Mouse (Mus musculus) layer of hippocampus, adult 9-10 months (tissue): ENCODE results near the gene Iqcn.
A peak's percentile ranks its signal among the peaks of the same experiment; 100 is the strongest.

Experiments used
- DNase-seq: peaks from one replicate; pipeline ENCODE4 v3.0.0; 2022; ENCODE audit warnings: low spot score

Iqcn gene

DNA sequence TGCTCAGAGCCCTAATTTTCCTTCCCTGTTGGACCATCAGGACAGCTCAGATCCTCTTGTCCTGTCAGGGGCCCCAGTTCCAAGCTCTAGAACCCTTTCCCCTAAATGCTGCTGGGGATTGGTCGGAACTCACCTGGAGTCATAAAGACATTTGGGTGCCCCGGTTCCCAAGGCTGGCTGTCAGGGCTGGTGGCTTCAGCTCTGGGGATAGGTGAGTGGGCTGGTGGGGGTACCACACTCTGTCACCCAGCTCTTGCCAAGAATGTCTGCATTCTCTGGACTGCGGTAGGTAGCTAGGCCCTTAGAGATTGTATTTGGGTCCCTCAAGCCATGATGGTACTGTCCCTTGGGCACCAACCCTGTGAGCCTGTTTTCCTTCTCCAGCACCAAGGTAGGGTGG is at the start of gene Iqcn:
Gene Iqcn, plus strand, starts transcription at position 171 of the 400 bp plus-strand sequence.
- DNase-seq, result no peak

DNA sequence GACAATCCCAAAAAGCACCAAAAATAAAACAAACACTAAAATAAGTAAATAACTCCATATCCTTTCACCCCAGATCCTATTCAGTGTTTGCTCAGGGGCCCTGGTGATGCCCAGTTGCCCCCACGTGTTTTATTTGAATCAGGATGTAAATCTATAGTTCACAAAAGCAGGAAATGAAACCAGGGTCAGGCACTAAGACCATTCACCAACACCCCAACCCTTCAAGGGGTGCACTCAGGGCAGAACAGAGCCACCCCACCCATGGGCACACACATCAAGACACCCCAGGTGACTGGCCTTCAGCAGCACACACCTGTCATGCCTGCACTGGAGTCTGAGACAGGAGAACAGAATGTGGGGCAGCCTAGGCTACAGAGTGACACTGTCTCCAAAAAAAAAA is 49.1 kb upstream of the Iqcn start:
- no peak for DNase-seq

DNA sequence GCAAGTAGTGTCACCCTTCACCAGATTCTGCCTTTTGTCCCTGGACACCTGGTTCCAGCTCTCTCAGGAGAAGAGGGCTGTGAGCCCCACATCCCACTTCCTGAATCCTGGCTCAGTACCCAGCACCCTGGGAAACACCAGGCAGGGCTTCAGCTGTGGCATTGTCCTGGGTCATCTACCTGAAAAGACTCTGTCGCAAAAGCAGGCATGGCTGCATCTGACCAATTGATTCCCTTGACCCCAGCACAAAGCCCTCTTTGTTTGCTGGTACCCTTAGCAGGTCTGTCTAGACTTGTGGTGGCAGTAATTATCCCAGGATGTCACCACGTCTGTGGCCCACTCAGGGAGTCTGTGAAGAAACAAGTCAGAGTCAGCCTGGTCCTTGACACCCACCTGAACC is 47.8 kb upstream of the Iqcn start:
- DNase-seq, result no peak

DNA sequence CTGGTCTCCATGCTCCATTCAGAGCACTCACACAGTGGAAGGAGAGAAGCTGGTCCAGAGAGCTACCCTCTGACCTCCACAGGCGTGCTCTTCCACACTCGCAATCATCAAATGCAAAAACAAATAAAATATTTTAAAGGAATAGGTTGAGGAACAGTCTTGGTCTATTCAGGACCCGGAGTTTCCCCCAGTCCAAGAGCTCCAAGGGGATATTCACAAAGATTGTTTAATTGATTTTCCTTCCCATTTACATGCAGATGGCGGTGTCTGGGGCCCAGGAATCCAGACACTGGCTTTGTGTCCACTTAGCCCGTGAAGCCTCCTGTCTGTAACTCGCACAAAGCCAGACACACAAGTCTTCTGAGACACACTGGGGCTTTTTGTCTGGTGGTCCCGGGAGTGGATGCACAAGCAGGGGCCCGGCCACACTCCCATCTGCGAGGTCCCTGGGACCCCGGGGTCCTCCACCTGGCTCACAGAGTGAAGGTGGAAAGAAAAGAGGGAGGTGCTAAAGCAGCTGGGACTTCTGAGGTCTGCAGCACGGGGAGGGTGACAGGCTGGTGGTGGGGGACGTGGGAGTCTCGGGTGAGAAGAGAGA is 47.0 kb upstream of the Iqcn start:
- no peak for DNase-seq

DNA sequence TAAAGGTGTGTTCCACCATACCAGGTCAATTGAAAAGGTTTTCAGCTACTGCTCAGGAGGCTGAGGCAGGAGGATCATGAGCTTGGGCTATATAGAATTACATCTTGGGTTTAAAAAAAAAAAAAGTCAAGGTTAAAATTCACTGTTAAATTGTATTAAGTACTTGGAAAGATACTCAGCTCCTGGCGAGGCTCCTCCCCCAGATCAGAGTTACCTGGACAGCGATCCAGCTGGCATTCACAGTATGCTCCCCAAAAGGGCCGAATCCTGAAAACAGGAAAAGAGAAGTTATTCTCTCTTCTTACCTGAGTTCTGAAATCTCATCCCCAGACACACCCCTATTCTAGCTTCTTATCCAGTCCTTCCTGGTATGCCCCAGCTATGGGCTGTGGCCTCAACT is 46.0 kb upstream of the Iqcn start:
- DNase-seq, result no peak

DNA sequence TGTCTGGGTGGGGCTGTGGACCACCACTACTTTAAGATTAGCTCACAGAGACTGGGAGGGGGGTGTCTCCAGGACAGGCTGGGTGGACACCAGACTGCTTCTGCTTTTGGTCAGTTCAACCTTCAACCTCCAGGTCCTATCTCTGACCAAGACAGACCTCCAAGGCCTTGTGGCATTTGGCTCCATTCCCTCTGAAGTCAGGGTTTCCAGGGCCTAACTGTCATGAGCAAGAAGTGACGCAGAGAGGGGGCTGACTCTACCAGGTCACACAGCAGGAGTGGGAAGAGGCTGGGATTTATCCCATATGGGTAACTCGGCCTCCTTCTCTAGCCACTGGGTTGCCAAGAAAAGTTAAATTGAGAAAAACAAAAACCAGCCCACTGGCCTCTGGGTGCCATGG is 45.5 kb upstream of the Iqcn start:
- no peak for DNase-seq

DNA sequence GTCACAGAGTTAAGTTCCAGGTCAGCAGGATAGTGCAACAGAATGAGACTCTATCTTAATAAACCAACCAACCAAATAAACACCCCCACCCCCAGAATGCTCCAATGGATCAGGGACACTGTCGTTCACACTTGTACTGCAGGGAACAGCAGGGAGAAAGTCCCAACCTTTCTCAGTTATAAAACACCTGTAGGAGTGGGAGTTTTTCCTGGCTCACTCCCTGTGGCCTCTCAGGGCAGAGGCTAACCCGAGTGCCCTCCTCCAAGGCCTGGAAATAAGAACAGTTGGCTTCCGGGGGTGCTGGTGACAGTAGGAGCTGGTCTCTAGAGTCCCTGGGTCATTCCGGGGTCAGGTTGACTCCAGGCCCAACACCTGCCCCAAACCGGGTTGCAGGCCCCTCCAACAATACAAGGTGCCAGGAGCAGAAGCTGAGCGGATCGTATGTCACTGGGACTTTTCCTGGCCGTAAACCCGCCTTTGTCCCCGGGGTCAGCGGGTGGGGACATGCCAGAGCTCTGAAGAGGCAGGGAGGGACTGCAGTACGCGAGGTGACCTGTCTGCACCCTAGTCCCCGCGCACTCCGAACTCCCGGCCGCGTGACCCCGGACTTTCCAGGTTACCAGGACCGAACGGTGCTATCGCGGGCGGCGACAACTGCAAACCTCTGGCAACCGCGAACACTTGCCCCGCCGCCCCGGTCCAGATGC is 44.2 kb upstream of the Iqcn start:
- no peak for DNase-seq

DNA sequence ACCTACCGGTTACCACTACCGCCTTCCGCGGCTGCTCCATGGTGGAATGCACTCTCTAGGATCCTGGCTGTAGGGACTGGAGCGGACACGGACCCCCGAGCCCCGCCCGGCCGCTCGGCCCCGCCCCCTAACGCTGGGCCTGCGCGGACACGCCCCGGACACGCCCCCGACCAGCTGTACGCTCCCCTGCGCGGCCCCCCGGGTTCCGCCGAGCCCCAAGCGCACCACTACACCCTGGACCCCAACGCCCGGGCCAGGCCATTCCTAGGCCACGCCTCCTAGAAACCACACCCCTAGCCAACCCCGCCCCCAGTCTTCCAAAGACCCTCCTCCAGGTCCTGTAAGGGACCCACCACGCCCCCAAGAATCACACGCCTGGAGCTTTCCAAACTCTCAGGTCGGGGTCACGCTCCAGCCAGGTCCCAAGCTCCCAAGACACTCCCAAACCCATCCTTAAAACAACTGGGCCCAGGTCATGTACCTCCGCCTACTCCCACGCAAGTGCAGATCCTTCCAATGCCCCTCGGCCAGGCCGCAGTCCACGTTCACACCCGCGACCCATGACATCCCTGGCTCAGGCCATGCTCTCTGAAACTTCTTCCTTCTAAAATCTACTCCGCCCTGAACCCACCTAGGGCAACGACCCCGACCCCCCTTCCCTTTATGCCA is 43.5 kb upstream of the Iqcn start:
- peak; percentile 53 for DNase-seq

DNA sequence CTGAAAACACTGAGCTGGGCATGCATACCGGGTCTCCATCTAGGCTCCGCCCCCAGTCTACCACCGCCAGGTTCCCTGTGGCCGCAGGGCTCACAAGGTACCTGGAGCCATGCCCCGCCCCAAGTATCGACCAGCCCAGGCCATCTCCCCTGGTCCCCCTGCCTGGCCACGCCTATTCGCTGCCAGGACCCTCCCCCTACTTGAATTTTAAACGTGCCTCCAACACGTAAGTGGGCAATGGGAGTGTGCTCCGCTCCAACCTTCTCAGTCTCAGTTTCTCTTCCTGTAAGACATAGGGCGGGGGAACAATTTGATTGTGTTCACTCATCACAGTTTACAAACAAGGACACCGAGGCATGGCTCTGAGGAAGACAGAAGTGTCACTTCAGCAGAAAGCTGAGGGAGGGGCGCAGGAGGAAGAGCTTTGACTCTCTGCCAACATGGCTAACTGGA is 43.0 kb upstream of the Iqcn start, which contains the start of gene Pgpep1:
Gene Pgpep1, minus strand, starts transcription at position 116 of the 453 bp plus-strand sequence.
- no peak for DNase-seq

DNA sequence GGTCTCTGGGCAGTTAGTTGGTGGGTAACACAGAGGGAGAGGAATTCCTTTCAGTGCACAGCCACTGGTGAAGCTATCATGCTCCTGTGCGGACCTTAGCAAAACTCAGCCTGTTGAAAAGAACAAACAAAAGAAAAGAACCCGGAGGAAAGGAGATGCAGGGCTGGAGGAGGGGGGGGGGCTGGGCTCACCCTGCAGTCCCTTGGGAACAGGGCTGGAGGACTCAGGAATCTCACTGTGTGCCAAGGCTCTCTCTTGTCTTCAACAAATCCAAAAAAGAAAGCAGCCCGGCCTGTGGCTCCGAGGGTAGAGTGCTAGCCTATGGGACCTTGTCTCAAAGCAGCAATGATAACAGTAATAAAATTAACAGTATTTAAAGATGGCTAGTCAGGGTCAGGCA is 39.6 kb upstream of the Iqcn start:
- no peak for DNase-seq

DNA sequence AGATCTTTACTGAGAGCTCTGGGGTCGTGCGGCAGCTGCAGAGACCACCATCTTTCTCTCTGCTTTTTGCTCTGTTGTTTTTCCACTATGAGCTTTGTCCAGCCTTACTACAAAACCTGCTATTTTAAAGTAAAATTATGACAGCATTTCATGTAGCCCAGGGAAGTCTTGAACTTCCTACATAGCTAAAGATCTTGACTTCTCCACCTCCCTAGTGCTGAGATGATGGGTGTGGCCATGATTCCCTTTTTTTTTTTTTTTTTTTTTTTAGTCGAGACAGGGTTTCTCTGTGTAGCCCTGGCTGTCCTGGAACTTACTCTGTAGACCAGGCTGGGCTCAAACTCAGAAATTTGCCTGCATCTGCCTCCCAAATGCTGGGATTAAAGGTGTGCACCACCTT is 38.6 kb upstream of the Iqcn start:
- no peak for DNase-seq

DNA sequence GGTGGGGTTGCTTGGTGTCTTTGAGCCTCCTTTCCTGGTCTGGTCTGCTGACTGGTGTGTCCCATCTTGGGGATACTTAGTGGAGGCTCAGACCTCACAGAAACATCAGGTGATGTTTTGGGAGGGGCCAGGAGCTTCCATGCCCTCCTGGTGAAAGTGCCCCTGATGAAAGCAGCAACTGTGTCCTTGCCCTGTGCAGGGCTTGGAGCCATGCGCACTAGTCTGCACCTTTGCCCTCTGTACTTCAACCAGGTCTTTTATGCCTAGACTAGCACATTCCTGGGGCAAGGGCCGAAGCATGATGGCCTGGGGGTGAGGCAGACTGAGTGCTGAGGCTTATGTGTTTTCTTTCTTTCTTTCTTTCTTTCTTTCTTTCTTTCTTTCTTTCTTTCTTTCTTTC is 37.7 kb upstream of the Iqcn start:
- DNase-seq, result no peak

DNA sequence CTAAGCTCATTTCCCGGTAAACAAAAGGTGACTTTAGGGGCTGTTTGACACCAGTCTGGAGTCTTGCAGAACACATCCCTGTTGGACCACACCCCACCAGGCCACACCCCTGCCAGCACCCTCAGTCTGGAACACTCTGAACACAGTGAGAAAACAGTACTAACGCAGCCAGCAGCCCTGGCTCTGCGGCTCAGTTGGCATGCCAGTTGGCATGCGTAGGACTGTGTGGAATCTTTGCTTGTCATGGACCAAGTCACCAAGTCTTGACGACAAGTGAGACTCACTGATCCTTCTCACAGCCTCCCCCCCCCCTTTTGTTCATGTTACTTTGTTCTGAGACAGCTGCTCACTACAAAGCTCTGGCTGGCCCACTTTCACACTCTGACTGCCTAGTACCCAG is 36.2 kb upstream of the Iqcn start:
- DNase-seq, result no peak

DNA sequence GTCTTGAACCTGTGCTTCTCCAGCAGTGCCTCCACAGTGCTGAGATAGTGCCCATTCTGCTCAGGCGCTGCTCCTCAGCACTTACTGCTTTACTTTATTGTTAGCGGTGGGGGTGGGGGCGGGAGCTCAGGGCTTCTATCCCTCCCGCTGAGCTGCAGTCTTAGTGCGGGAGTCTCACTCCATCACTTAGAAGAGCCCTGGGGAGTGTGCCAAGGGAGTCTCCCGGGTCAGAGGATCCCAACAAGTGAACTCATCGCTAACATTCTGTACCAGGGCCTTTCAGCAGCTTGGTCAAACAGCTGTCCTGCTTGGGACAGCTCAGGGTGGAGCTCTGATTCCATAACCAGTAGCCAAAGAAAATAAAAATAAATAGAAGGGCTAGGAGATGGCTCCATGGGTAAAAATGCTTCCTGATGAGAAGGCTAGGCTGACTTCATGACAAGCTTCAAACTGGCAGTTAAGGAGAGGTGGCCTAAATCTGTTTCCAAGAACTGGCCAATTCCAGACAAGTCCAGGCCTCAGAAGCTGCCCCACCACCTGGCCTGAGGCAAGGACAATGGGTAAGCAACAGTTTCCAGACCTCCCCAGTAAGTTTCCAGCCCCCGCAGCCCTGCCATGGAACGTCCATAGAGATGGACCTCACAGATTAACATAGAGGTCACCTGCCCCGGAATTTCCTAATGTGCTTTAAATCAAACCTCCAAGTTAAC is 31.5 kb upstream of the Iqcn start:
- no peak for DNase-seq

DNA sequence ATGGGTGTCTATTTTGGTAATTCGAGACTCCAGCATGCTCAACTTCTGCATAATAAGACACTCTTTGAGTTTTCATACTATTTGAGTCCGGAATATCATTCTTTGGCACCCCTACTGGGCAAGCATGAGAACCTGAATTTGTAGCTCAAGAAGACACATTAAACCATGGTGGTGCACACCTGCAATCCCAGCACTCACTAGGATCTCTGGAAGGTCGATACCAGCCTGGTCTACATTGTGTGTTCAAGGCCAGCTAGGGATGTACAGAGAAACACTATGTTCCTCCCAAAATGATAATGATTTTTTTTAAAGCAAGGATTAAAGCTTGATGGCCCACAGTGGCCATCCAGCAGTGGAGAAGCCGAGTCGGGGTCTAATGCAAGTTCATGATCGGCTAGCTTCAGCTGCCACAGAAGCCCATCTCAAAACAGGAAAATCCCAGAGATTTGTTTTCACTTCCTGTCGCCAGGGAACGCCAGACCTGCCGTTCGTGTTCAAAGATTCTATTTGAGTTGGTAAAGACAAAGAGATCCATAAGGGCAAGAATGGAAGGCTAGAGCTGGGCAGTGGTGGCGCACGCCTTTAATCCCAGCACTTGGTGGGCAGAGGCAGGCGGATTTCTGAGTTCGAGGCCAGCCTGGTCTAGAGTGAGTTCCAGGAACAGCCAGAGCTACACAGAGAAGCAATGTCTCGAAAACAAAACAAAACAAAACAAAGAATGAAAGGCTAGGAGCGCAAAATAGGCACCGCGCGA is 30.8 kb upstream of the Iqcn start:
- DNase-seq, result no peak

DNA sequence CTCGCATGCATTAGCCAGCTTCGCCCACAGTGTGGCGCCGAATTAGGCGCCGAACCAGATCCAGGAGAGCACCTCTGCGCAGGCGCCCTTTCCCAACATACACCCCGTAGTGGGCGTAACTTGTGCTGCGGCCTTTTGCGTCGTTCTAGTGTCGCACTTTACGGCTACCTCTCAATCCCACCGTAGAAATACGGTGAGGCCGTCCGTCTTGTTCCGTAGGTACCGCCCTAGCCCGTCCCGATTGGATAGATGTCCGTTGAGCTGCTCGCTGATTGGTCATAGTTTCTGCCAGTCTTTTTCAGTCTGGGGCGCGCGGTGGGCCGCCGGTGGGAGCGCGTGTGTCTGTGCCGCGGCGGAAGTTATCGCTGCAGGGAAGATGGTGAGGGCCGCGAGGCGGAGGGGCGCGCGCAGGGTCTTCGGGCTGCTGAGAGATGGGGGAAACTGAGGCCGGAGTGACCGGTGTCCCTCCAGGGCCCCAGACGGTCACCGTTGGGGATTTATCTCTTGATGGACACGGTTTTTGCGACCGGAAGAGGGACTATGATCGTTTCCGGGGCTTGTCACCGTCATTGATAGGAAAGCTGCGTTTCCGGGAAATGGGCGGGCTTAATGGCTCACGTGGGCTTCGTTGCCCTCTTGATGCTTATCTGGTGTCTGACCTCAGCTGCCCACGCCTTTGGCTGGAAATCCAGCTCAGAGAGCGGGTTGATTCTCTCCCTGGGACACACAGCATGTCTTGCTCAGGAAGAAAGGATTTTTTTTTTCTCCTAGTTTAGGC is 30.0 kb upstream of the Iqcn start, which contains the start of gene Lsm4:
Gene Lsm4, plus strand, starts transcription at position 170 of the 778 bp plus-strand sequence.
- peak; percentile 99 for DNase-seq

DNA sequence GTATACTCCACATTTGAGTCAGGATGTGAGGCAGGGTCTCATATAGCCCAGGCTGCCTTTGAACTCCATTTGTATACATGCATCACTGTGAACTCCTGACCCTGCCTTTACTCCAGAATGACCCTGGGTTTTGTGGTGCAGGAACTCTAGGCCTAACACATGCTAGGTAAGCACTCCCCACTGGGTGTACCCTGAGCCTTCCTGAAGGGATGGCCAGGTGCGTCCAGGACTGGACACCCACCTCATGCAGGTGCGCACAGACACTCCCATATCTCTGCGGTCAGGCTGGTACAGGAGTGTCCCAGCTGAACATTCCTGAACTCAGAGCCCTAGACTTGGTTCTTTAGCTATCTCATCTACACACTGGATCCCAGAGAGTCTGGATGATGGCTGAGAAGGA is 29.1 kb upstream of the Iqcn start:
- DNase-seq, result no peak

DNA sequence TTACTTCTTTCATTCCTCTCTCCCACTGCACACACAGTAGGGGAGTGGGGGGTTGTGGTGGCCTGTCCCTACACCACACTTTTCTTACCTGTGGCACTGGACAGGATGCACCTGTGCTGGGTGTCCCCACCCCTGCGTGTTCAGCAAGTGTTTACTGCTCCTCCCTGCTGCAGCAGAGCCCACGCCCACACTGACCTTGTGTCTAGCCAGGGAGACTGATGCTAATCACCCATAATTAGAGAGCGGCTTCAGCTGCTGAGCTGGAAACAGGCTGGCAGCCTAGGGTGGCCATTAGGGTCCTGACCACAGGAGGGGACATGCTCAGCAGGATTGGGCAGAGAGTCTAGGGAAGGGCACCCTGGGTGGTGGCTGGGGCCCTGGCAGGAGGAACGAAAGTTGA is 28.5 kb upstream of the Iqcn start:
- no peak for DNase-seq

DNA sequence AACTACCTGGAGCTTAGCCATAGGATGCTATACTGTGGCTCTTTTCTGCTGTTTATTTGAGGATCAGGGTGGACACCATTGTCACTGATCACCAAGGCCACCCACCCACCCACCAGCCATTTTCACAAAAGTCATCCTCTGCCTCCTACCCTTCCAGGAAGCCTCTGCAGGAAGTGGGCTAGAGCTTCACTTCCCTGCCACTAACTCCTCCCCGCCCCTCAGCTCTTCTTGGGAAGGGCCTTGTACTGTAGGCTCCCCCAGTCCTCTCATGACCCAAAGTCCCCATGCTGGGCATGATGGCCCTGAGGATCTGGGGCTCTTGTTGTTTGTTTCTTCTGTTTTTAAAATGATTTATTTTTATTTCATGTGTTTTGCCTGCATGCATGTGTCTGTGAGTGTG is 27.9 kb upstream of the Iqcn start:
- no peak for DNase-seq

DNA sequence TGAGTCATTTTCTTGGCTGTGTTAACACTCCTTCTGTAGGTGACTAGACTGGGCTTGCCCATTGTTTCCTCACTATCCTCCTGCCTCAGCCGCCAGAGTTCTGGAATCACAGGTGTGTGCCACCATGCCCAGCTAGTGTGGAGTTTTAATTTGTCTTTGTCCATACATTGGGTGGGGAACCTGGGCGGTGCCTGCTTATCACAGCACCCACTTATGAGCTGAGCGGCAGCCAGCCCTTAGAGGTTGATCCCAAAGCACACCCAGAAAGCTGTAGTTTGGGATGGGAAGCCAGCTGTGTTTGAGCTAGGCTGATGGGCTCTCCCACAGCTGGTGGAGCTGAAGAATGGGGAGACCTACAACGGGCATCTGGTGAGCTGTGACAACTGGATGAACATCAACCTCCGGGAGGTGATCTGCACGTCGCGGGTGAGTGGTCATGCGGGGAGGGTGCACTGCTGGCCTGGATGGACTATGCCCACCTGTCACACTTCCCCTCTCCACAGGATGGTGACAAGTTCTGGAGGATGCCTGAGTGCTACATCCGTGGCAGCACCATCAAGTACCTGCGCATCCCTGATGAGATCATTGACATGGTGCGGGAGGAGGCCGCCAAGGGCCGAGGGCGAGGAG is 25.7 kb upstream of the Iqcn start:
- DNase-seq, result no peak

DNA sequence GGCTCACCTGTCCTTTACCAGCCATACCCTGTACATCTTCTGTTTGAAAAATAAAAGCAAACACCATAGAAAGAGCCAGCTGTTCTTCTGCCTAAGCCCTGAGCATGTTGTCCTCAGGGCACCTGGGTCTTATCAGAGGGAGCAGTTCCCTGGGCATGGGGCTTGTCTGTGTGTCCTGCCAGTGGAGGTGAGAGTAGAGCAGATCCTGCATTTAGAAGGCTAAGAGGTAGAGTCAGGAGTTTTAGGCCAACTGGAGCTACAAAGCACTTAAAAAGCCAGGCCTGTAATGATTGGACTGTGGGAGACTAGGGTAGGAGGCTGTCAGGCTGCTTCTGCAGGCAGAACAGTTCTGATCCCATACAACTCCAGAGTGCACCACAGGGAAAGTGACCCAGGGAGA is 24.6 kb upstream of the Iqcn start:
- no peak for DNase-seq
